Mouse (Mus musculus) frontal cortex, postnatal 10 days (tissue): ENCODE data around the gene Faap100.

Experiments used
- DNase-seq, 2 experiments: peaks; one replicate each; pipeline ENCODE4 v3.0.0; 2022; ENCODE audit warnings: low spot score in 2 of 2, mixed read lengths in 1 of 2

The Faap100 gene

DNA sequence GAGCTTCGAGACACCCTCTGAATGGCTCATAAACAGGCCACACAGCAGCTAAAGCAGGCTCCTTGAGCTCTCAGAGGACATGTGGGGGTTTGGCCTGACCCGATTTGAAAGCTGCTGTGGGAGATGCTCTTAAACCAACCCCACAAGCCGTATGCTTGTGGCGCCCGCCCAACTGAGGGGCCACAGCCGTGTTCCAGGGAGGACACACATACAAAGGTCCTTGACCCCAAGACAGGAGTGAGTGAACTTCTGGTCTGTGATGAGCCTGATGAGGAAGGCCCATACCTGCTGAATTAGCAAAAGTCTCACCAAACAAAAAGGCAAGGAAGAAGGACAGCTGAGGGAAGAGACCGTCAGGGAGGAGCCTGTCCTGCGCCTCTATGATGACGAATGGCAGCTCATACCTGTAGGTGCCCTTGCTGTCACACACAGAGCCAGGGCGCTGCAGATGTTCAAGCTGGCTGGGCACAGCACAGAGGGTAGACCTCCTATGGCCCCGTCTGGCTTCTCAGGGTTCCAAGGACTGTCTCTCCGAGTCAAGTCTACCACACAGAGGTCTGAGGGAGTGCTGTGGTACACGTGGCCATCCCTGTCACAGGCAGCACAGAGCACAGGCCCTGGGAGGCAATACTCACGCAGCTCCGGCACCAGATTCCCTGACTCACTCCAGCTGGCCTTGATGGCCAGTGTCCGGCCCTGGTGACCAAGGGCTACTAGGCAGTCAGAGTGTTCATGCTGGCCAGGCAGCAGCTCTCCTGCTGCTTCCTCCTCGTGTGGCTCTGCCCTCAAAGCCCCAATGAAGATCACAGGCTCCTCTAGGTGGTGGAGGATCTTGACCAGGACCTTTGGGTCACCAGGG is 2.0 kb downstream of the Faap100 start:
- DNase-seq = no peak

- no peak for DNase-seq
These were observed 3.2 kb downstream of the Faap100 start for GRCm38 (mm10) chr11:120375324-120375723.

DNA sequence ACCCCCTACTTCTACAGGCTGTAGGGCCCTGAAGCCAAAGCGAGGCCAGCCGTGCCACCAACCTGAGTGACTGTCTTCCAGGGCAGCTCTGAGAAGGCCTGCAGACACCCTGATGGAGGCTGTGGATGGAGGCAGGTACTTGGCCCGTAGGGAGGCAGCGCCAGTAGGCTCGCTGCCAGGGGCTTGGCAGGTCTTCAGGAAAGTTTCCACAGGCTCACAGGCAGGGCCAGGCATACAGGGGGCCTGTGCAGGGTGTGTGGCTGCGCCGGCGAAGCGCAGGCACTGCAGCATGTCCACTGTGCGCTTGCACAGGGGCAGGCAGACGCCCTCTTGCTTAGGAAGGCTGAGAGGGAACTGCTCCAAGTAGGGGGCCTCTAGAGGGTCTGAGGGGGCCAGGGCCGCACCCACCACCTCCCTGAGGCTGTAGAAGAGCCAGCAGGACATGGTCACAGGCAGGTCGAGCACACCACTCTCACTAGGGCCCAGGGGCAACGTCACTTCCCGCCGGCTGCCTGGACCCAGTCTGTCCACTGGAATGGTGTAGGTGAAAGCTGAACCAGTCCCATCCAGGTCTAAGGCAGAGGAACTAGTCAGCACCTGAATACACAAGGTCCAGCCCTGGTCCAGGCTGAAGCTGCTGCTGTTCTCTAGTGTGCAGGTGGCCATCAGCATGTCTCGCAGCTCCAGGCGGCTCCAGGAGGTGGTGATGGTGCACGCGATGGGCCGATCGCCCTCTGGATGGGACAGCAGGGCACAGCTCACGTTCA is 4.6 kb downstream of the Faap100 start:
- no peak for DNase-seq

GRCm38 (mm10) chr11:120373025-120373424 is 5.5 kb downstream of the Faap100 start:
- DNase-seq = no peak

GRCm38 (mm10) chr11:120369656-120370055 is 8.9 kb downstream of the Faap100 start:
- no peak for DNase-seq

DNA sequence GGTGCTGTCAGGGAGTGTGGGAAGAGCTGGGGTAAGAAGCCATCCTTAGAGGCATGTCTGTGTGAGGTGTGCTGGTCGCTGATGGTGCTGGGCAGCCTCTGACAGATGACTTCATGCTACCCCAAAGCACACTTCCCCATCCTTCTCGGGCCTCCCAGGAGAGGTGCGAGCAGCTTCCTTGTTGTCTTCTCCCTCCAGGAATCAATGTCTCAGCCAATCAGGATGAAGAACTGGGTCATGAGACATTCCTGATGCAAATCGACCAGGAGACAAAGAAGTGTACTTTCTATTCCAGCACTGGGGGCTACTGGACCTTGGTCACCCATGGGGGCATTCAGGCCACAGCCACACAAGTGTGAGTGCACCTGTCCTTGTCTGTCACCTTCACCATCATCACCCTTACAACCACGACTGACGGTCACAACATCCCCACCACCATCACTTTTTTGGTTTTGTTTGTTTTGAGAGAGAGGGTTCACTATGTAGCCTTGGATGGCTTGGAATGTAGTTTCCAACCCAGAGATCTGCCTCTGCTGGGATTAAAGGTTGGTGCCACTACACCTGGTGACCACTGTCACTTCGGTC is 12.0 kb downstream of the Faap100 start:
- DNase-seq = no peak

DNA sequence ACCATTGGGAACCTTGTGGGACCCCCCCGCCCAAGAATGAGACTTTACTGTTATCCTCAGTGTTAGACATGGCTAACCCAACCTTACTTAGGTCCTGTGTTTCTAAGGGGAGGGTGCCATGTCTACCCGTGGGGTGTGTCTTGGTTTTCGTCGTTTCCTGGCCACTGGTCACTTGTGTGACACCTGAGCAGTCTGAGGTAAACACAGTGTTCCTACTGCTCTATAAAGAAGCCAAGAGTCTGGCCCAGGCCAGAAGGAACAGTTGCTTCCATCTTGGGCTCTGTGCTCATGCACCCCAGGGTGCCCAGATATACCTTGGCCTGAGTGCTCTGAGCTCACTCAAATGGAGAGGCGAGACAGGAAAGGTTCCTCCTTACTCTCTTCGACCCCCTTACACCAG is 15.7 kb downstream of the Faap100 start:
- no peak for DNase-seq

GRCm38 (mm10) chr11:120361295-120361694 is 17.3 kb downstream of the Faap100 start, which contains the start of gene Fscn2:
TSS of gene Fscn2 (plus strand) at chr11:120361534.
- no peak for DNase-seq

DNA sequence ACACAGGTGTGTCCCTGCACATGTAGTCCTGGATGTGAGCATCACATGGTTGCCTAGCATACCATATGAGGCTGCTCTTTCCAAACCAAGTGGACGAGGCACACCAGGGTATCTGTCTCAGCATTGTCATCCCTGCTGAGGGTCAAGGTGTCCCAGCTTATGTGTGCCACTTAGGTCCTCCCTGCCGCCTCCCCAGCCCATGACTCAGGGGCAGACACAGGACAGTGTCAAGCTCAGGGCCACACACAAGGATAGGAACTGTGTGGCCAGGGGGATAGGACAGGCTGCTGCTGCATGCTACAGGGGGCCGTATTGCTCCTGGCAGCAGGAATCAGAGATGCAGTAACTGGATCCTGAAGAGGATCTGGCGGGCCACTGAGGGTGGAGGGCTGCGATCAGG is 17.8 kb downstream of the Faap100 start:
- DNase-seq = no peak

DNA sequence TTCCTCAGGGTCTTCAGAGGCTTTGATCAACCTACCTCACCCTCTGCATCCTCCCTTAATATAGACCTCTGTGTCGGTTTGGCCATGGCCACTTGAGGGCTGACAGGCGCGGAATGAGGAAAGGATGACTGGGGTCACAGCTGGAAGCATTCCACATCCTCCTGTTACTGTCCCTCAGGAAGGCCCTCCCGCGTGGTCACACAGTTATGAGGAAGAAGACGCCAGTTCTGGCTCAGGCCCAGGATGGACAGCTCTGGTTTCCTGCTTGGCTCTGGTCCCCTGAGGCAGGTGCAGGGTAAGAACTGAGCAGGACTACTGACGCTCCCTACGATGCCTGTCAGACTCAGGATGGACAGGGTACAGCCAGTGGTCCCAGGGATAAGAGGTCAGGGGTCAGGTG is 18.5 kb downstream of the Faap100 start:
- no peak for DNase-seq

DNA sequence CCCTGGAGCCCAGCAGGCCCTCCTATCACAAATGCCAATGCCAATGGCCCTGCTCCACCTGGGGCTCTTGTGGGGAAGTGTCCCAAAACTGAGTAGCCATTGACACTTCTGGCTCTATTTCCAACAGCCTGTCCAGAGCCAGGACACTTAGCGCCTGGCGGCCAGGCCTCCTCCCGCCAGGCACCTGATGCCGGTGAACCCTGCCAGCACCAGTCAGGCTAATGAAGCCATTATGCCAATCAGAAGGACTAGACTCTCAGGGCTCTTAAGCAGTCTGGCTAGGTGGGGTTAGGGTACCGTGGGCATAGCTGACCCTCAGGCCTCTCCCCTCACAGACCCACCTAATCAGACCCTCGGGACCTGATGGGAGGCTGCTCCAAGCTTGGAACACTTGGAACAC is 19.2 kb downstream of the Faap100 start:
- DNase-seq = no peak

DNA sequence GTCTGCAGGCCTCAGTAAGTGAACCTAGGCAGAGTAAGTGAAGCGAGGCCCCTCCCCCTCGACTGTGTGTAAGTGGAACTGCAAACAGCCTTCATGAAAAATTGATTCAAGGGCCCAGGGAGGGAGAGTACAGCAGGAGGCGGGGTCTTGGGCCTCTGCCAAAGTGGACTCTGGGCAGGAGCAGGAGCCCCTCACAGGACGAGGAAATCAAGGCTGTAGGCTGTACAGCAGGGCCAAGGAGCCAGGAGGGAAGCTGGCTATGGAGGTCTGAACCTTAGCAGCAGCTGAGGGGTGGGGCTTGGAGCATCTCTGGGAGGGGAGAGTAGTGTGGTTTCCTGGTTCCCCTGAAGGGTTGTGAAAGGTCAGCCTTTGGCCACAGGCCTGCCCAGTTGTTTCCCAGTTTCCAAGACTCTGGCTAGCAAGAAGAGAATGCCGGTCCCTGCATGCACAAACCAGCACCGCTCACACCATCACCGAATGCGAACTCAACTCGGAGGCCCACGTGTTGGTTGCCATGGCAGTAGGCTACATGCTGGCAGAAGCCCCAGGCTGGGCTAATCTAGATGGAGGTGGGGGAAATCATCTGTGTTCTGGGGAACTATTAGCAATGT is 20.7 kb downstream of the Faap100 start:
- DNase-seq = peak; percentile 75 to 80

GRCm38 (mm10) chr11:120356900-120357299 is 21.7 kb downstream of the Faap100 start:
- DNase-seq = no peak

- no peak for DNase-seq
These were observed 22.2 kb downstream of the Faap100 start for GRCm38 (mm10) chr11:120356319-120356840.

- DNase-seq = no peak
These were observed 23.1 kb downstream of the Faap100 start for GRCm38 (mm10) chr11:120355277-120356039.

GRCm38 (mm10) chr11:120354304-120355276 is 24.0 kb downstream of the Faap100 start:
- DNase-seq = peak in 1 of 2 experiments; percentile 6

DNA sequence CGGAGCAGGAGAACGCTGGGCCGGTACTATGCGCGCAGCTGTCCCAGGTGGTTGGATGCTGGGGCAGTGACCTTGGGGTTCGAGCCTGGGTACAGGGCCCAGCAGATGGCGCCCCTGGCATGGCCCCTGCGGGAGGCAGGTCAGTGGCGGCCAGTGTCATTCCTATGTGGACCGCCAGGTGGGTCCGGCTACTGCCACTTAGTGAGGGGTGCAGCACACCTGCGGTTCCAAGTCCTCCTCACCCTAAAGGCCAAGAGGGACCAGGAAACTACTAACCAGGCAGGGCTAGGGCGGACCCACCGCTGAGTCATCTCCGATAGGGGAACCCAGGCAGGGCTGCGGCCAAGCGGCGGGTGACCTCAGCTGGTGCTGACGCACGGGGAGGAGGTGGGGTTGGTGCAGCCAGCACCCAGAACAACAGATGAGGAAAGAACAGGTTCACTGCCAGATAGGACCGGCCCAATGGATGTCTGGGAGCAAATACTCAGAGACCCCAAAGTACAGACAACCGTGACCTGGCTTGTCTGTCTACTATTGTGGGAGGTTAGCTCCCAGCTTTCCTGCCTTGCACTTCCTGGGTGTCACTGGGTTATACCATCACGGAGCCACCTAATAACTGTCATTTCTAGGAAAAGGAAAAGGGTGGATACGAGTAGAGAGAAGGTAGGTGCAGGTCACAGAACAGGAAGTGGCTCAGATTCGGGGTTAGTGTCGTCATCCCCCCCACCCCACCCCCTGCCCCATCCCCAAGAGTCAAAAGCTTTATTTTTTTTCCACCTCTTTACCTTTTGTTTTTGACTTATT is 24.9 kb downstream of the Faap100 start:
- DNase-seq = peak; percentile 53 to 59

- DNase-seq = peak; percentile 11 to 26
These were observed 25.8 kb downstream of the Faap100 start for GRCm38 (mm10) chr11:120352571-120353290.

DNA sequence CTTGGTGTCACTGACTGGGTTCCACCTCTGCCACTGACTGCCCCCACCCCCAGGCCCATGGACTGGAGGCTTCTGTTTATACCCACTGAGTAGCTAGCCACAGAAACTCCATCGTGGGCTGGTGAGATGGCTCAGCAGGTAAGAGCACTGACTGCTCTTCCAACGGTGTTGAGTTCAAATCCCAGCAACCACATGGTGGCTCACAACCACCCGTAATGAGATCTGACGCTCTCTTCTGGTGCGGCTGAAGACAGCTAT is 26.5 kb downstream of the Faap100 start:
- DNase-seq = peak in 1 of 2 experiments; percentile 11
